Mouse (Mus musculus): ENCODE measurements around the gene Gpr176. TPM values are rescaled to one million over a fixed set of nuclear protein-coding genes. Genes with fewer than 3 reads are reported as not detected.

The Gpr176 gene
- polyA plus RNA-seq, 1 experiment from 2014 or later = 0.66 TPM

GRCm38 (mm10) chr2:118257094-118257493, 116.1 kb downstream of the Gpr176 start:
- Histone ChIP-seq H3K4me2 (peak overlapping the region; percentile 68), H3K4me3 (no peak overlapping the region), H3K36me3 (no peaks in the 10 kb centered on the region), H3K9ac (no peak overlapping the region), H3K4me1 (peaks cover 6% of the 10 kb centered on the region; the same call in 1 of the 2 replicates), H3K27me3 (replicated peaks) (no peaks in the 10 kb centered on the region), H3K9me3 (replicated peaks) (no peaks in the 10 kb centered on the region), H3K27ac (no peak overlapping the region)
- ATAC-seq = no peak
- WGBS (ENCODE audit: insufficient replicate concordance) = 47% methylated on average over 8 of the region's 8 CpGs

- Histone ChIP-seq H3K36me3 (no peaks in the 10 kb centered on the region), H3K9ac (no peak within 1 kb of the TSS), H3K27ac (no peak within 1 kb of the TSS), H3K4me1 (peaks cover 6% of the 10 kb centered on the region; the same call in 1 of the 2 replicates), H3K27me3 (replicated peaks) (no peaks in the 10 kb centered on the region), H3K9me3 (replicated peaks) (no peaks in the 10 kb centered on the region), H3K4me2 (peak within 1 kb of the TSS; percentile 68), H3K4me3 (peak within 1 kb of the TSS; percentile 54)
- 2% methylated on average over 25 of the region's 25 CpGs for WGBS (ENCODE audit: insufficient replicate concordance)
- peak; percentile 93 for ATAC-seq
These were observed 116.6 kb downstream of the Gpr176 start, which contains the start of gene Fsip1 for GRCm38 (mm10) chr2:118256621-118257053. Gene Fsip1, minus strand, starts transcription at chr2:118256966.

GRCm38 (mm10) chr2:118254516-118254915, 118.7 kb downstream of the Gpr176 start:
- Histone ChIP-seq H3K27ac (no peak overlapping the region), H3K4me1 (peaks cover 6% of the 10 kb centered on the region; the same call in 1 of the 2 replicates), H3K9ac (no peak overlapping the region), H3K4me3 (no peak overlapping the region), H3K27me3 (replicated peaks) (no peaks in the 10 kb centered on the region), H3K9me3 (replicated peaks) (no peaks in the 10 kb centered on the region), H3K4me2 (no peak overlapping the region), H3K36me3 (no peaks in the 10 kb centered on the region)
- ATAC-seq = no peak
- 72% methylated on average over 8 of the region's 8 CpGs for WGBS (ENCODE audit: insufficient replicate concordance)

- 70% methylated on average over 12 of the region's 12 CpGs for WGBS (ENCODE audit: insufficient replicate concordance)
- H3K4me3 ChIP-seq = no peak overlapping the region
- no peak overlapping the region for H3K4me2 ChIP-seq
- no peaks in the 10 kb centered on the region for H3K9me3 ChIP-seq (replicated peaks)
- no peaks in the 10 kb centered on the region for H3K36me3 ChIP-seq
- H3K27ac ChIP-seq = no peak overlapping the region
- no peaks in the 10 kb centered on the region for H3K27me3 ChIP-seq (replicated peaks)
- H3K9ac ChIP-seq = no peak overlapping the region
- ATAC-seq = no peak
- no peaks in the 10 kb centered on the region for H3K4me1 ChIP-seq
These were observed 124.3 kb downstream of the Gpr176 start for GRCm38 (mm10) chr2:118248966-118249365.

- H3K27ac ChIP-seq = no peak overlapping the region
- no peak overlapping the region for H3K9ac ChIP-seq
- no peaks in the 10 kb centered on the region for H3K9me3 ChIP-seq (replicated peaks)
- H3K4me3 ChIP-seq = no peak overlapping the region
- H3K27me3 ChIP-seq (replicated peaks) = no peaks in the 10 kb centered on the region
- 39% methylated on average over 2 of the region's 2 CpGs for WGBS (ENCODE audit: insufficient replicate concordance)
- no peaks in the 10 kb centered on the region for H3K36me3 ChIP-seq
- ATAC-seq = no peak
- no peaks in the 10 kb centered on the region for H3K4me1 ChIP-seq
- no peak overlapping the region for H3K4me2 ChIP-seq
These were observed 125.2 kb downstream of the Gpr176 start for GRCm38 (mm10) chr2:118248016-118248415.

- no peak overlapping the region for H3K9ac ChIP-seq
- 11% methylated on average over 10 of the region's 10 CpGs for WGBS (ENCODE audit: insufficient replicate concordance)
- H3K4me3 ChIP-seq = no peak overlapping the region
- H3K9me3 ChIP-seq (replicated peaks) = no peaks in the 10 kb centered on the region
- no peak overlapping the region for H3K27ac ChIP-seq
- no peaks in the 10 kb centered on the region for H3K36me3 ChIP-seq
- ATAC-seq = 0 out of 2 replicates have a peak, but pooled peaks have one; percentile 37
- no peaks in the 10 kb centered on the region for H3K27me3 ChIP-seq (replicated peaks)
- no peaks in the 10 kb centered on the region for H3K4me1 ChIP-seq
- no peak overlapping the region for H3K4me2 ChIP-seq
These were observed 127.3 kb downstream of the Gpr176 start for GRCm38 (mm10) chr2:118245914-118246313.

GRCm38 (mm10) chr2:118236196-118236595, 137.0 kb downstream of the Gpr176 start:
- no peaks in the 10 kb centered on the region for H3K27me3 ChIP-seq (replicated peaks)
- H3K9ac ChIP-seq = no peak overlapping the region
- H3K27ac ChIP-seq = no peak overlapping the region
- H3K36me3 ChIP-seq = no peaks in the 10 kb centered on the region
- H3K9me3 ChIP-seq (replicated peaks) = no peaks in the 10 kb centered on the region
- ATAC-seq = no peak
- no peak overlapping the region for H3K4me2 ChIP-seq
- no peak overlapping the region for H3K4me3 ChIP-seq
- H3K4me1 ChIP-seq = no peaks in the 10 kb centered on the region
- 78% methylated on average over 7 of the region's 7 CpGs for WGBS (ENCODE audit: insufficient replicate concordance)

- H3K27me3 ChIP-seq (replicated peaks) = no peaks in the 10 kb centered on the region
- H3K27ac ChIP-seq = no peak overlapping the region
- H3K4me1 ChIP-seq = no peaks in the 10 kb centered on the region
- no peak overlapping the region for H3K4me2 ChIP-seq
- H3K9ac ChIP-seq = no peak overlapping the region
- H3K4me3 ChIP-seq = no peak overlapping the region
- H3K9me3 ChIP-seq (replicated peaks) = no peaks in the 10 kb centered on the region
- 58% methylated on average over 3 of the region's 3 CpGs for WGBS (ENCODE audit: insufficient replicate concordance)
- ATAC-seq = no peak
- H3K36me3 ChIP-seq = no peaks in the 10 kb centered on the region
These were observed 137.6 kb downstream of the Gpr176 start for GRCm38 (mm10) chr2:118235614-118236013.

- no peaks in the 10 kb centered on the region for H3K9me3 ChIP-seq (replicated peaks)
- no peak overlapping the region for H3K4me3 ChIP-seq
- no peak overlapping the region for H3K4me2 ChIP-seq
- 57% methylated on average over 3 of the region's 3 CpGs for WGBS (ENCODE audit: insufficient replicate concordance)
- ATAC-seq = no peak
- H3K9ac ChIP-seq = no peak overlapping the region
- H3K4me1 ChIP-seq = no peaks in the 10 kb centered on the region
- no peak overlapping the region for H3K27ac ChIP-seq
- no peaks in the 10 kb centered on the region for H3K27me3 ChIP-seq (replicated peaks)
- no peaks in the 10 kb centered on the region for H3K36me3 ChIP-seq
These were observed 142.7 kb downstream of the Gpr176 start for GRCm38 (mm10) chr2:118230544-118230943.

GRCm38 (mm10) chr2:118228486-118229079, 144.6 kb downstream of the Gpr176 start:
- H3K4me2 ChIP-seq = no peak overlapping the region
- H3K27me3 ChIP-seq (replicated peaks) = no peaks in the 10 kb centered on the region
- no peaks in the 10 kb centered on the region for H3K9me3 ChIP-seq (replicated peaks)
- no peak overlapping the region for H3K9ac ChIP-seq
- H3K36me3 ChIP-seq = no peaks in the 10 kb centered on the region
- H3K4me1 ChIP-seq = no peaks in the 10 kb centered on the region
- H3K4me3 ChIP-seq = no peak overlapping the region
- H3K27ac ChIP-seq = no peak overlapping the region
- no peak for ATAC-seq
- 64% methylated on average over 4 of the region's 4 CpGs for WGBS (ENCODE audit: insufficient replicate concordance)

Data from liver, embryonic 12.5 days (tissue).